Mouse (Mus musculus) lung, embryonic 14.5 days (tissue): Measurements from ENCODE around the gene Galnt9. TPM values are rescaled to one million over a fixed set of nuclear protein-coding genes. Genes with fewer than 3 reads are reported as not detected.

Experiments used
- ATAC-seq: fragments of 200-750 bp; cut with Nextera tagmentation; 2 replicates; pipeline ENCODE4 v1.8.0; 2017; ENCODE audit warnings: mild to moderate bottlenecking, moderate TSS enrichment, moderate library complexity; ENCODE audit not compliant: insufficient read depth
- DNase-seq: peaks from one replicate; pipeline ENCODE4 v3.0.0-alpha.2; 2015
- H3K27ac ChIP-seq: fragments of 300-500 bp; sonication (generic); 2 replicates; pipeline ENCODE4 v1.5.1; 2014; ENCODE audit warnings: low read depth, mild to moderate bottlenecking, moderate library complexity
- H3K27me3 ChIP-seq: fragments of 300-500 bp; sonication (generic); 2 replicates; pipeline ENCODE4 v1.6.1; 2014; ENCODE audit warnings: low read length, control low read depth; ENCODE audit not compliant: insufficient read depth
- H3K36me3 ChIP-seq: fragments of 300-500 bp; sonication (generic); 2 replicates; pipeline ENCODE4 v1.6.1; 2014; ENCODE audit warnings: control low read depth; ENCODE audit not compliant: insufficient read depth
- H3K4me1 ChIP-seq: fragments of 300-500 bp; sonication (generic); 2 replicates; pipeline ENCODE4 v1.6.1; 2014; ENCODE audit warnings: antibody characterized with exemption, control low read depth; ENCODE audit not compliant: insufficient read depth
- H3K4me2 ChIP-seq: fragments of 300-500 bp; sonication (generic); 2 replicates; pipeline ENCODE4 v1.6.1; 2014; ENCODE audit warnings: mild to moderate bottlenecking
- H3K4me3 ChIP-seq: fragments of 300-500 bp; sonication (generic); 2 replicates; pipeline ENCODE4 v1.5.1; 2014; ENCODE audit warnings: low read depth, low read length
- H3K9ac ChIP-seq: fragments of 300-500 bp; sonication (generic); 2 replicates; pipeline ENCODE4 v1.6.1; 2014
- H3K9me3 ChIP-seq: fragments of 300-500 bp; sonication (generic); 2 replicates; pipeline ENCODE4 v1.6.1; 2016; ENCODE audit warnings: low read depth, low read length, control low read depth
- CTCF ChIP-seq: IDR thresholded peaks from 2 replicates; pipeline ENCODE4 v1.5.1; 2016; ENCODE audit warnings: antibody characterized with exemption, low read depth
- WGBS: fragments of 180-500 bp; shearing (Covaris S2); extraction: QIAGEN DNeasy Blood & Tissue Kit; methylation state at CpG from one replicate; pipeline ENCODE4 v1.1.7; 2014; 5-methylcytosine and 5-hydroxymethylcytosine counted together
- polyA plus RNA-seq: library from polyadenylated mRNA; unstranded; fragments of >200 nt; fragmentation: Nextera tagmentation; extraction: Ambion mirVana; gene quantifications from 2 replicates; pipeline ENCODE4 v1.2.1, GENCODE M21; 2014

The Galnt9 gene
- polyA plus RNA-seq, 1 experiment from 2014 or later, result not detected

DNA sequence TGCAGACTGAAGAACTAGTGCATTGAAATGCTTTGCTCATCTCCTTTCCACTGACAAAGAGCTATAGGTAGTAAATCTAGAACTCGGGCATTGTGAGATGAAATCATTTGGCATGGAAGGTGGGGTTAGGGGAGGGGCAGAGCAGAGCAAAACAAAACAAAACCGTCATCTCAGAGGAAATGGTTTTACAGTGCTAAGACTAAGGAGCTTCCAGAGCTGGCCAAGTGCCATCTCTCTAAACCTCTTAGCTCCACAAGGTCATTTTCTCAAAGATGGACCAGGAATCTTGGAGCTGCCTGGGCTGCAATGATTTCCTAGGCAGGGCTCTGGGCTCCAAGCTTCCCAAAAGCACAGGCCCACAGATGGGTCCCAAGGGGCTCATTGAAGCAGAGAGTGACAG, 53.3 kb downstream of the Galnt9 start:
- no peak for ATAC-seq
- no peaks in the 10 kb centered on the region for H3K9me3 ChIP-seq
- no peaks in the 10 kb centered on the region for H3K4me1 ChIP-seq
- no peak overlapping the region for H3K4me3 ChIP-seq
- H3K27me3 ChIP-seq, result no peaks in the 10 kb centered on the region
- TF ChIP-seq CTCF, result no peak
- no peak overlapping the region for H3K9ac ChIP-seq
- H3K36me3 ChIP-seq, result no peaks in the 10 kb centered on the region
- no peak overlapping the region for H3K27ac ChIP-seq
- WGBS, result 34% methylated on average over 2 of the region's 2 CpGs
- no peak overlapping the region for H3K4me2 ChIP-seq
- DNase-seq, result peak; percentile 43

DNA sequence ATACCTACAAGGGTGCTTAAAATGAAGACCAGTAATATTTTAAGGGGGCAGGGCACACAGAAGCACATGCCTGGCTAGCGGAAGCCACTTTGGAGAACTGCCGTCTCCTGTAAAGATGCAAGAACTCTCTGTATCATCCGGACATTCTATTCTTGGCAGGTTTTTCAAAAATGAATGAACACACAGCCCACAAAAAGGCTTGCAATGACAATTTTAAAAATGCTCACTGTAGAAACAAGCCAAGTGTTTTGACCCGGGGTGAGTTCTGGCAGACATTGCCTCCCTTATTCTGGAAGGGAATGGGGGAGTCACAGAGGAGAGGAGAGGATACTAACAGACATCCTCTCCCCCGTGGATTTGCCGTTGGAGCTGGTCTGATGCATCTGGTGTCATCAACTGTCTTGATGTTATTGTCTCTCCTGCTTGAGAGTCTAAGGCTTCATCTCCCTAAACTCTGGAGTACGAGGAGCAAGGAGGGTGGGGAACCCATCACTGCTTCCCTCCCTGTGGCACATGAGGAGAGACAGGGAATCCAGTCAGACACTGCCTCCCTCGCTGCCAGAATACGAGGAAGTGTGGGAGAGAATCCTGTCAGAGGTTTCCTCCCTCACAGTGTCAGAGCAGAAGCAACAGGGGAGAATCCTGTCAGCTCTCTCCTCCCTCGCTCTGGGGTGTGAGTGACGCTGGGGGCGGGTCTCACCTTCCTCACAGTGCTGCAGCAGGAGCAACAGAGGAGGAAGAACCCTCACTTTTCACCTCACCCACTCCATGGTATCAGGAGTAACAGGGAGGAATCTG, 54.3 kb downstream of the Galnt9 start:
- H3K27ac ChIP-seq, result no peak overlapping the region
- peak; percentile 16 for DNase-seq
- 21% methylated on average over 12 of the region's 12 CpGs for WGBS
- no peak overlapping the region for H3K9ac ChIP-seq
- no peaks in the 10 kb centered on the region for H3K36me3 ChIP-seq
- no peak for TF ChIP-seq CTCF
- no peaks in the 10 kb centered on the region for H3K9me3 ChIP-seq
- H3K27me3 ChIP-seq, result no peaks in the 10 kb centered on the region
- no peak overlapping the region for H3K4me3 ChIP-seq
- no peak; the same call in 1 of the 2 replicates for ATAC-seq
- H3K4me2 ChIP-seq, result no peak overlapping the region
- no peaks in the 10 kb centered on the region for H3K4me1 ChIP-seq

DNA sequence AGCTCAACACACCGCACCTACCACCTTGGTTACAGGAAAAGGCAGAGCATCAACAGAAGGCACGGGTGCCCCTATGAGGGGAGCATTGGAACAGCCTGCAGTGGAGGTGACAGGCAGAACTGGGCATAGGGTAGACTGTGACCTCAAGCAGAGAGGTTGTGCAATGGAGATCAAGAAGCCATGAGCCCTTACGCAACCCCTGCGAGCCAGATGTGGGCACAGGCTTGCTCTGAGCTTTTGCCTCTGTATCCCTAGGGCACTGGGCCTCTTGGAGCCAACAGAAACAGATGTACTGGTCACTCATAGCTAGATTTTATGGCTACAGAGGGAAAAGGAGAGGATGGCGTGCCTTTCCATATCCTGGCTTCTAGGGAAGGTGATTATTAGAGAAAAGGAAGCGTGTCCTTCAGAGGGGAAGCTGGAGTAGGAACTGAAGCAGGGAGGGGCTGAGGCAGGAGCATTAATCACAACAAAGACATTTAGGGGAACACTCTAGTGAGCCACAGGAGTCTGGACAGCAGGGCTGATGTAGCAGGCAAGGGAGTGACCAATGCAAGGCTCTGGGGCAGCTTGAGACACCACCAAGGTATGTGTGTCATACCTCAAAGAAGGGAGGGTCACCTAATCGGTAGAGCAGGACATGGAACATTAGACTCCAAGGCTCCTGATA, 59.0 kb downstream of the Galnt9 start:
- no peak for DNase-seq
- no peak for TF ChIP-seq CTCF
- no peaks in the 10 kb centered on the region for H3K9me3 ChIP-seq
- H3K27me3 ChIP-seq, result no peaks in the 10 kb centered on the region
- no peak for ATAC-seq
- no peaks in the 10 kb centered on the region for H3K36me3 ChIP-seq
- H3K4me2 ChIP-seq, result no peak overlapping the region
- no peak overlapping the region for H3K9ac ChIP-seq
- no peak overlapping the region for H3K27ac ChIP-seq
- H3K4me1 ChIP-seq, result no peaks in the 10 kb centered on the region; the same call in 1 of the 2 replicates
- 75% methylated on average over 7 of the region's 7 CpGs for WGBS
- H3K4me3 ChIP-seq, result no peak overlapping the region

DNA sequence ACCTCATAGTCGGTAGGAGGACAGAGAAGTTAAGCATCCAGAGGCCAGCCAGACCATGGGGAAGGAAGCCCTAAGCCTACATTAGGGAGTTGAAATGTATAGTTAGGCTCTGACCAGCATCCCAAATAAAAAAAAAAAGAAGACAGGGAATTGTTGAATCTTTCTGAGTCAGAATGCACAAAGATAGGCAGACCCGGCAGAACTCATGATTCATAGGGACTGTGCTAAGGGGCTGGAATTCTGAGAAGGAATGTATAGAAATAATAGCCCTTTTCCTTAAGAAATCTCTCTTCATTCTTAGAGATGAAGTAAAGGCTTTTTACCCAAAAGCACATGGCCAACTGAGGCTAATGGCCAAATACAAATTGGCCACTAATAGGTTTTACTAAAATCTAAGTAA, 60.2 kb downstream of the Galnt9 start:
- H3K9ac ChIP-seq, result no peak overlapping the region
- ATAC-seq, result no peak
- H3K4me2 ChIP-seq, result no peak overlapping the region
- DNase-seq, result no peak
- no peak for TF ChIP-seq CTCF
- no peaks in the 10 kb centered on the region for H3K27me3 ChIP-seq
- no peak overlapping the region for H3K27ac ChIP-seq
- H3K36me3 ChIP-seq, result no peaks in the 10 kb centered on the region
- H3K4me1 ChIP-seq, result no peaks in the 10 kb centered on the region; the same call in 1 of the 2 replicates
- WGBS, result 90% methylated on average over 2 of the region's 2 CpGs
- no peak overlapping the region for H3K4me3 ChIP-seq
- H3K9me3 ChIP-seq, result no peaks in the 10 kb centered on the region

DNA sequence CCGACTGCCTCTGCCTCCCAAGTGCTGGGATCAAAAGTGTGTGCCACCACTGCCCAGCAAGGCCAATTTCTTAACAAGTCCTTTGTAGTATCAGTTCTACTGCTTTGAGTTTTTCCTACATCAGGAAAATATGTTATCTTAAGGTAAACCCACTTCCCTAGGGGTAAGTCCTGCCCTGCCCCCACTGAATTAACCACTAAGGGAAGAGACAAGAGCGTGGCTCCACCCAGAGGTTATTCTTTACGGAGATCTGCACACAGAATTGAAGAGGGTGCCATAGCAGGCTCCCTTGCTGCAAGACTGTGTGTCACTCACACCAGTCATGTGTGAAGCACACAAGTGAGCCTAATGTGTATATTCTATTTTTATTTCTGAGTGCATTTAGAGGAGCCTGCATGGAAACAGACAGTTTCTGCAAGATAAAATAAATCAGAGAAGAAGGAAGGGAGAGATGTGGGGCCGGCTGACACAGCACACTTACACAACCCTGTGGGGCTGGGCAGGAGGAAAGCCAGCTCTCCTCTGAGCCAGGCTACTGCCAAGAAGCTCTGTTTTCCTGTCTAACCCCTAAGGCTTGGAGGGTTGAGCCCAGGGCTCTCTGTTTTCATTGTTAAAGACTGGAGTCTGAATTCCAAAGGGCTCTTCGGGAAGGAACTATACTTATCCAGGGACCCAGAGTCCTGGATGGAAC, 61.5 kb downstream of the Galnt9 start:
- no peaks in the 10 kb centered on the region for H3K36me3 ChIP-seq
- no peaks in the 10 kb centered on the region for H3K27me3 ChIP-seq
- whole genome bisulfite sequencing, result 57% methylated on average over 5 of the region's 5 CpGs
- no peak overlapping the region for H3K4me3 ChIP-seq
- H3K9me3 ChIP-seq, result no peaks in the 10 kb centered on the region
- no peak overlapping the region for H3K9ac ChIP-seq
- no peak overlapping the region for H3K27ac ChIP-seq
- H3K4me1 ChIP-seq, result no peaks in the 10 kb centered on the region; the same call in 1 of the 2 replicates
- H3K4me2 ChIP-seq, result no peak overlapping the region
- no peak for ATAC-seq
- no peak for TF ChIP-seq CTCF
- no peak for DNase-seq

DNA sequence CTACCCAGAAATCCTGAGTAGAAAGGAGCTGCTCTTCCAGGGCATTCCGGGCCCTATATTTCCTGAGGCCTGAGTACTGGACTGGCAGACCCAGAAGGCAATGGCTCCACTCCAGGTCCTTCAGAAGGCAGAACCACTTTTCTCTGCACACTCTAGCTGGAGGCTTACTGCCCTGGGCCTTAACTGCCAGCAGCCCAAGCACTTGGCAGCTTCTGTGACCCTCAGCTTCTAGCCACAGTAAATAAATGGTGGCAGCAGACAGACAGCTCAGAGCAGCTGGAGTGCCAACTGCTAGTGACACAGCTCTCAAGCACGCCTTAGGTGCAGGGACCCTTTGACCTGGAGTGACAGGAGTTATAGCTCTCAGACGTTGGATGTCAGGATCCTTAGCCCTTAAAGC, 63.6 kb downstream of the Galnt9 start:
- Histone ChIP-seq H3K9ac (no peak overlapping the region), H3K36me3 (no peaks in the 10 kb centered on the region), H3K4me1 (no peaks in the 10 kb centered on the region; the same call in 1 of the 2 replicates), H3K4me3 (no peak overlapping the region), H3K27me3 (no peaks in the 10 kb centered on the region), H3K4me2 (no peak overlapping the region), H3K9me3 (no peaks in the 10 kb centered on the region), H3K27ac (no peak overlapping the region)
- TF ChIP-seq CTCF, result no peak
- DNase-seq (no peak), ATAC-seq (no peak)
- WGBS, result 40% methylated on average over 3 of the region's 3 CpGs

DNA sequence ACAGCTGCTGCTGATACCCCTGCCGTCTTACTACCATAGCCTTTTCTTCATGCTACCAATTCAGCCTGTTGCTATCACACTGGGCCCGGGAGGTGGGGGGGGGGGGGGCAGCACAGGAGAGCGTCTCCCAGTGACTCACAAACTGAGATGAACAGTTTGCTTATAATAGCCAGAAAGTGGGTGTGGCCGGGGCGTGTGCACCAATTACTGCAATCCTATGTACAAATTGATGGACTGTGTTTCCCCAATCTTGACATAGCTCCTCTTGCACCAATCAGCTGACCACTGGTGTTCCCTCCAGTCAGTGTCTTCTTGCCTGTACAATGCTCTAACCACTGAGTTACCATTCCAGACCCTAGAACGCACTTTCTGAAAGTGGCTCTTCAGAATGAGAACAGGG, 64.2 kb downstream of the Galnt9 start:
- DNase-seq, result no peak
- ATAC-seq, result no peak
- Histone ChIP-seq H3K4me3 (no peak overlapping the region), H3K36me3 (no peaks in the 10 kb centered on the region), H3K4me2 (no peak overlapping the region), H3K9ac (no peak overlapping the region), H3K9me3 (no peaks in the 10 kb centered on the region), H3K27ac (no peak overlapping the region), H3K27me3 (no peaks in the 10 kb centered on the region), H3K4me1 (no peaks in the 10 kb centered on the region; the same call in 1 of the 2 replicates)
- WGBS, result 52% methylated on average over 6 of the region's 6 CpGs
- TF ChIP-seq CTCF, result no peak
